Mouse (Mus musculus) left cerebral cortex, postnatal 10 days (tissue): Measurements from ENCODE around the gene Mfsd12. TPM values are rescaled to one million over a fixed set of nuclear protein-coding genes. Genes with fewer than 3 reads are reported as not detected.

Experiments used
- DNase-seq, 2 experiments: peaks; one replicate each; pipeline ENCODE4 v3.0.0; 2021 to 2022; ENCODE audit warnings: low spot score in 2 of 2, mixed read lengths in 1 of 2; ENCODE audit errors: extremely low spot score in 1 of 2
- intact Hi-C: fragments of 180-260 bp; cut with DNase I; formaldehyde crosslinking; loops from one replicate; pipeline ENCODE4 v1.15.1; 2025
- total RNA-seq, 2 experiments: library from RNA; stranded (reverse); gene quantifications; 2 replicates each; pipeline ENCODE4 v1.2.3; 2021

Gene Mfsd12
- total RNA-seq, 2 experiments from 2014 or later = 32.8 to 35.9 TPM

GRCm38 (mm10) chr10:81375322-81375721, 18.0 kb downstream of the Mfsd12 start:
- intact Hi-C loops = no loop called here
- no peak for DNase-seq

- DNase-seq = no peak
- intact Hi-C loops = no loop called here
Measured at GRCm38 (mm10) chr10:81376561-81377361, 19.5 kb downstream of the Mfsd12 start.

GRCm38 (mm10) chr10:81377362-81377664, 20.0 kb downstream of the Mfsd12 start:
- intact Hi-C loops = no loop called here
- no peak for DNase-seq

GRCm38 (mm10) chr10:81377793-81378552, 20.7 kb downstream of the Mfsd12 start, which contains the start of gene Fzr1:
TSS of gene Fzr1 (minus strand) at chr10:81378516.
- intact Hi-C loops = no loop called here
- no peak for DNase-seq

- DNase-seq = peak; percentile 100
- intact Hi-C loops = no loop called here
Measured at GRCm38 (mm10) chr10:81378553-81379182, 21.4 kb downstream of the Mfsd12 start.

- DNase-seq = no peak
Measured at GRCm38 (mm10) chr10:81379183-81379553, 21.9 kb downstream of the Mfsd12 start.

GRCm38 (mm10) chr10:81379809-81380378, 22.6 kb downstream of the Mfsd12 start:
- intact Hi-C loops = no loop called here

More at GRCm38 (mm10) chr10:81379183-81379553, 21.9 kb downstream of the Mfsd12 start:
- intact Hi-C loops = no loop called here

GRCm38 (mm10) chr10:81382039-81382438, 24.7 kb downstream of the Mfsd12 start:
- no peak for DNase-seq
- intact Hi-C loops = no loop called here

More at GRCm38 (mm10) chr10:81379809-81380378, 22.6 kb downstream of the Mfsd12 start:
- no peak for DNase-seq

GRCm38 (mm10) chr10:81383802-81384604, 26.7 kb downstream of the Mfsd12 start, which contains the start of the genes Dohh and Gm48551:
TSS of gene Dohh (plus strand) at chr10:81384428.
TSS of gene Gm48551 (plus strand) at chr10:81384466.
- intact Hi-C loops = no loop called here
- peak; percentile 98 for DNase-seq

- DNase-seq = no peak
- intact Hi-C loops = no loop called here
Measured at GRCm38 (mm10) chr10:81384605-81384982, 27.3 kb downstream of the Mfsd12 start.

- no peak for DNase-seq
- intact Hi-C loops = no loop called here
Measured at GRCm38 (mm10) chr10:81385603-81386306, 28.5 kb downstream of the Mfsd12 start.

- intact Hi-C loops = no loop called here
Measured at GRCm38 (mm10) chr10:81387716-81388115, 30.4 kb downstream of the Mfsd12 start.

GRCm38 (mm10) chr10:81388505-81389055, 31.3 kb downstream of the Mfsd12 start, which contains the start of gene Gm48552:
TSS of gene Gm48552 (plus strand) at chr10:81389005.
- intact Hi-C loops = no loop called here
- DNase-seq = no peak

More at GRCm38 (mm10) chr10:81387716-81388115, 30.4 kb downstream of the Mfsd12 start:
- no peak for DNase-seq

- DNase-seq = no peak
- intact Hi-C loops = no loop called here
Measured at GRCm38 (mm10) chr10:81389373-81389772, 32.1 kb downstream of the Mfsd12 start.

- intact Hi-C loops = no loop called here
- peak in 1 of 2 experiments; percentile 82 for DNase-seq
Measured at GRCm38 (mm10) chr10:81389801-81390677, 32.7 kb downstream of the Mfsd12 start.

GRCm38 (mm10) chr10:81390678-81390965, 33.3 kb downstream of the Mfsd12 start:
- intact Hi-C loops = no loop called here
- no peak for DNase-seq

- DNase-seq = no peak
- intact Hi-C loops = no loop called here
Measured at GRCm38 (mm10) chr10:81392270-81392669, 35.0 kb downstream of the Mfsd12 start.
